Mouse (Mus musculus) G1E (cell line): ENCODE data around the gene Lnx2. TPM values are rescaled to one million over a fixed set of nuclear protein-coding genes. Genes with fewer than 3 reads are reported as not detected.

Source experiments
- ATAC-seq: 2 replicates; pipeline ENCODE4 v1.8.0; 2016; ENCODE audit warnings: mild to moderate bottlenecking; ENCODE audit not compliant: insufficient number of reproducible peaks, poor library complexity, low FRiP score, severe bottlenecking; ENCODE audit errors: extremely low read depth
- DNase-seq: peaks from one replicate; pipeline ENCODE4 v3.0.0; 2012; ENCODE audit warnings: low spot score
- H3K27me3 ChIP-seq: 2 replicates; pipeline ENCODE4 v1.6.1; 2012; ENCODE audit warnings: mild to moderate bottlenecking, low read length, inconsistent platforms; ENCODE audit not compliant: insufficient read depth
- H3K36me3 ChIP-seq: replicated peaks from 2 replicates; pipeline ENCODE3; 2012; ENCODE audit warnings: mild to moderate bottlenecking, inconsistent platforms
- H3K4me1 ChIP-seq: 2 replicates; pipeline ENCODE4 v1.6.1; 2012; ENCODE audit warnings: low read depth, low read length, inconsistent platforms, mixed read lengths; ENCODE audit not compliant: insufficient read depth
- H3K4me3 ChIP-seq: 2 replicates; pipeline ENCODE4 v1.5.1; 2012; ENCODE audit warnings: low read depth, mild to moderate bottlenecking, inconsistent platforms, low read length, moderate library complexity, mixed read lengths
- H3K9me3 ChIP-seq: replicated peaks from 2 replicates; pipeline ENCODE4 v1.6.1; 2012; ENCODE audit warnings: inconsistent platforms
- CTCF ChIP-seq: IDR thresholded peaks from 2 replicates; pipeline ENCODE4 v1.5.1; 2012; ENCODE audit warnings: low read depth, low read length, inconsistent platforms, mixed read lengths
- GATA1 ChIP-seq: IDR thresholded peaks from 2 replicates; pipeline ENCODE4 v1.6.1; 2012; ENCODE audit warnings: borderline replicate concordance, low read length, inconsistent platforms, mixed read lengths
- GATA2 ChIP-seq: IDR thresholded peaks from 2 replicates; pipeline ENCODE4 v1.6.1; 2012; ENCODE audit warnings: low read depth, low read length, inconsistent platforms, borderline replicate concordance
- POLR2AphosphoS5 ChIP-seq: IDR thresholded peaks from 2 replicates; pipeline ENCODE4 v1.6.1; 2012; ENCODE audit warnings: low read depth, low read length, inconsistent platforms; ENCODE audit not compliant: insufficient replicate concordance
- TAL1 ChIP-seq: conservative IDR thresholded peaks from 2 replicates; pipeline ENCODE4 v1.6.1; 2012; ENCODE audit warnings: low read depth, low read length, inconsistent platforms, mixed read lengths
- polyA plus RNA-seq: library from polyadenylated mRNA; stranded (reverse); fragments of >175 nt; gene quantifications from 2 replicates; pipeline ENCODE4 v1.2.3, GENCODE M21; 2012
- total RNA-seq, 2 experiments: library from RNA; stranded (forward) in 1 of 2; stranded (reverse) in 1 of 2; fragments of 200-1000 nt in 1 of 2; fragments of >200 nt in 1 of 2; fragmentation: Nextera tagmentation in 1 of 2; gene quantifications; 2 replicates each; pipeline ENCODE4 v1.2.3; 2014 to 2017

Lnx2 gene
- total and polyA plus RNA-seq, 3 experiments, result 13.1 to 28.4 (median 18.8) TPM

DNA sequence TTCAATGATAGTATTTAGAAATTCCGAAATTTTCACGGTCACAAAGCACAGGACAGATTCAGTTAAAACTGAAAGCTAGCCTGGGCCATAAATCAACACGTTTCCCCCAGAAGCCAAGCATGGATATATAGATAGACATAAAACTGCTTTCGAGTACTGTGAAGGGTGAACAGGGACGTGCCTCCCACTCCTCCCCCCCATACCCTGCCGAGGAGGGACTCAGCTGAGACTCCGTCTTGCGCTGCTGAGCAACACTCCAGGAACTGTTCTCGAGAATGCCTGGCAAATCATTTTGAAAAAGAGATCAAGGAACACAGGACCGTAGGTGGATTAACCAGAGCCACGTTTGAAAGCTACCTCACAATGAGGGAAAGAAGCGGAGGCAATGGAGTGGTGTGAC lies 42.1 kb downstream of the Lnx2 start:
- H3K4me1 ChIP-seq, result no peaks in the 10 kb centered on the region
- no peak overlapping the region for H3K4me3 ChIP-seq
- ATAC-seq (no peak), DNase-seq (no peak)
- no peaks in the 10 kb centered on the region for H3K27me3 ChIP-seq
- TF ChIP-seq GATA2 (no peak), GATA1 (no peak), TAL1 (no peak), CTCF (no peak), POLR2AphosphoS5 (no peak)
- peaks cover 91% of the 10 kb centered on the region for H3K36me3 ChIP-seq
- no peaks in the 10 kb centered on the region for H3K9me3 ChIP-seq

GRCm38 (mm10) chr5:147033155-147033554 lies 43.2 kb downstream of the Lnx2 start:
- Histone ChIP-seq H3K4me3 (no peak overlapping the region), H3K9me3 (no peaks in the 10 kb centered on the region), H3K4me1 (no peaks in the 10 kb centered on the region), H3K36me3 (peaks cover 91% of the 10 kb centered on the region), H3K27me3 (no peaks in the 10 kb centered on the region)
- DNase-seq, result no peak
- no peak for ATAC-seq
- no peak for TF ChIP-seq GATA2
- no peak for TF ChIP-seq POLR2AphosphoS5
- TF ChIP-seq CTCF, result no peak
- TF ChIP-seq GATA1, result no peak
- no peak for TF ChIP-seq TAL1

DNA sequence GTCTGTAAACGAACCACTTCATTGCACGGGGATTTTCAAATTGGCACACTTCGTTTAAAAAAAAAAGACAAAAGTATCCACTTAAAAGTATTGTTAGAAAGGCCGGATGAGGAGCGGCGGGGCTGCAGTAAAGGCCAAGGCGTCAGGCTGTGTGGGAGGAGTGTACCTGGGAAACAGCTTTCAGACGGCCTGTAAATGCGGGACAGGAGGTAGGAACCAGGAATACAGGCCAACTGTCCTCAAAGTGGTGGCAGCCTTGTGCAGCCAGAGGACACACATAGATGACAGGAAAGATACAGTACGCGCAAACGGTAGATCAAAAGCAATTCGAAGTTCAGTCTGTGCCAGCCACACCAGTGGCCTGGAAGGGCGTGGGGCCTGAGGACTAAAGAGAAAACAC lies 45.1 kb downstream of the Lnx2 start:
- Histone ChIP-seq H3K4me3 (no peak overlapping the region), H3K4me1 (no peaks in the 10 kb centered on the region), H3K27me3 (no peaks in the 10 kb centered on the region), H3K36me3 (peaks cover 93% of the 10 kb centered on the region), H3K9me3 (no peaks in the 10 kb centered on the region)
- DNase-seq (no peak), ATAC-seq (no peak)
- TF ChIP-seq GATA1 (no peak), TAL1 (no peak), CTCF (no peak), GATA2 (no peak), POLR2AphosphoS5 (no peak)

DNA sequence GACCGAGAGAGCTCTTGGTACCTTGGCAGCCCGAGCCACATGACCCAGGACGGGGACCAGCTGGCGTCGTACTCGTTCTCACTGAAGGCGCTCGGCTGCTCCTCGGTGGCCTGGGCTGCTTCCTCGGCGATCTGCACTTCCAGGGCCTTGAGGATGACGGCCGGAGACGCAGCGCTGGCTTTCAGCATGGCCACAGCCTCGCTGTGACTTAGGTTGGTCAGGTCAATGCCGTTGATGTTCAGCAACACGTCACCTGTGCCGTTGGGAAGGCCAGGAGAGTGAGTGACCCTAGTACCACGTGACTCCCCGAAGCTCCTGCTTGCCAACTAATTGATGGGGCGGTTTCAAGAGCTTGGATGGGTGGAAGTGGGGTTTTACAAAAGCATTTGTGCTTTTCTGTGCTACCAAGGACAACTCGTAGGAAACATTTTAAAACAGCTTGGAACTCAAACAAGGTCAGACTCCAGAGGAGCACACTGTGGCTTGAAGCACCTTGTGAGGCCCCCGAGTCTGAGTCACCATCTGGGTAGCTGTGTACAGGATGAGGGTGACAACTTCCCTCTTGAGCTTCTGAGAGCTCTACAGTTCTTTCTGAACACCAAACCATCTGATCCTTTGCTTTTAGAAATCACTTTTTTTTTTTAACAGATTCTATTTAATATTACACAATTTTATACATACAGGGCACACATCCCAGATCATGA lies 51.9 kb downstream of the Lnx2 start:
- TF ChIP-seq GATA2, result no peak
- TF ChIP-seq POLR2AphosphoS5, result no peak
- H3K4me3 ChIP-seq, result no peak overlapping the region
- H3K36me3 ChIP-seq, result peaks cover 95% of the 10 kb centered on the region

GRCm38 (mm10) chr5:147023245-147023970 lies 53.0 kb downstream of the Lnx2 start:
- Histone ChIP-seq H3K4me3 (no peak overlapping the region), H3K36me3 (peaks cover 95% of the 10 kb centered on the region), H3K27me3 (no peaks in the 10 kb centered on the region), H3K4me1 (peaks cover 2% of the 10 kb centered on the region; the same call in 1 of the 2 replicates), H3K9me3 (no peaks in the 10 kb centered on the region)
- ATAC-seq, result no peak
- DNase-seq, result no peak
- TF ChIP-seq GATA1 (no peak), POLR2AphosphoS5 (no peak), TAL1 (no peak), CTCF (no peak), GATA2 (no peak)

More for the DNA sequence above, 51.9 kb downstream of the Lnx2 start:
- DNase-seq (no peak), ATAC-seq (no peak)
- Histone ChIP-seq H3K27me3 (no peaks in the 10 kb centered on the region), H3K9me3 (no peaks in the 10 kb centered on the region), H3K4me1 (peaks cover 2% of the 10 kb centered on the region; the same call in 1 of the 2 replicates)

GRCm38 (mm10) chr5:147021546-147022265 lies 54.7 kb downstream of the Lnx2 start:
- Histone ChIP-seq H3K27me3 (no peaks in the 10 kb centered on the region), H3K4me3 (no peak overlapping the region), H3K36me3 (peaks cover 90% of the 10 kb centered on the region), H3K4me1 (peaks cover 2% of the 10 kb centered on the region; the same call in 1 of the 2 replicates), H3K9me3 (no peaks in the 10 kb centered on the region)
- ATAC-seq, result no peak
- TF ChIP-seq GATA1 (no peak), GATA2 (no peak), TAL1 (no peak), POLR2AphosphoS5 (no peak), CTCF (no peak)
- no peak for DNase-seq
